Mouse (Mus musculus): ENCODE results near the gene Gars. TPM values are rescaled to one million over a fixed set of nuclear protein-coding genes. Genes with fewer than 3 reads are reported as not detected.

Gars gene
- total RNA-seq, 2 experiments from 2014 or later, result 58.9 to 64.3 TPM

GRCm38 (mm10) chr6:55081379-55081778, 43.6 kb downstream of the Gars start:
- DNase-seq, result no peak
- intact Hi-C loops (cut with DNase I; ENCODE audit: low total_unique reads), result no loop called here

- intact Hi-C loops (cut with DNase I; ENCODE audit: low total_unique reads), result no loop called here
- DNase-seq, result no peak
These were observed 44.6 kb downstream of the Gars start for GRCm38 (mm10) chr6:55082261-55083051.

DNA sequence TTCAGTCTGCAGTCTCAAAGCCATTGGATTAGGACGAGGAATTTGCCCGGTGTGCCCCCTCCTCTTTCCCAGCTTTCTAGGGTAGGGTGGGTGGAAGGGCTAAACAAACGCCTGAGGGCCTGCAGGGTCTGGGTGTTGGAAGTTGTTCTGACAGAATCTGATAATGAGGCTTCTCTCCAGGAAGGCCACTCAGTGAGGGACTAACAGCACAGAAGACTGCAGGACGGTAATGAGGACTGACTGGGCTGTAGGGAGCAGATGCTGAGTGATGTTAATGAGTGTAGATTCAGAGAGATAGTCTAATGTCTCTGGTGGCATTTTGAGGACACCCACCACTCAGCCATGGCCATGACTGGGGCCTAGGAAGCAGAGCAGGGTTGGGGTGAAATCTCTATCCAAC, 49.5 kb downstream of the Gars start:
- intact Hi-C loops (cut with DNase I; ENCODE audit: low total_unique reads), result loop anchor here (5.0 kb wide), 1 partner anchor 80 kb away; no protein-coding TSS in a partner anchor
- DNase-seq, result no peak

- DNase-seq, result no peak
- intact Hi-C loops (cut with DNase I; ENCODE audit: low total_unique reads), result no loop called here
These were observed 52.8 kb downstream of the Gars start for GRCm38 (mm10) chr6:55090639-55091038.

DNA sequence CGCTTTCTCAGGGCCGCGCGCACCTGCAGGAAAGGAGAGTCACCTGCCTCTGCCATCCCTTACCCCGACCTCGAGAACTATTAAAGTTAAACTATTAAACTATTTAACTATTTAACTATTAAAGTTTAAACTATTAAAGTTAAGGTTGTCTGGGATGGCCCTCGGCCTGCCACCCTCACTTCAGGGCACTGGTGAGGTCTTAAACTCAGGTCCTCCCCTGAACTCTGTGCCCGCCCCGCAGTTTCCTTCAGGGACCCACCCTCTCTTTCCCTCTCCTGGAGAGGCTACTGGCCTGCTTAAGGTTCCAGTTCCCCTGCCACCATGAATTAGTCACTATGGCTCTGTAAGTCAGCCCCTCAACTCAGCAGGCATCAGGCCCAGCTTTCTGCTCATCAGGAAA, 53.6 kb downstream of the Gars start:
- no peak for DNase-seq
- intact Hi-C loops (cut with DNase I; ENCODE audit: low total_unique reads), result no loop called here

- DNase-seq, result no peak
- intact Hi-C loops (cut with DNase I; ENCODE audit: low total_unique reads), result no loop called here
These were observed 55.8 kb downstream of the Gars start for GRCm38 (mm10) chr6:55093431-55094146.

GRCm38 (mm10) chr6:55098030-55098429, 60.2 kb downstream of the Gars start:
- no peak for DNase-seq

DNA sequence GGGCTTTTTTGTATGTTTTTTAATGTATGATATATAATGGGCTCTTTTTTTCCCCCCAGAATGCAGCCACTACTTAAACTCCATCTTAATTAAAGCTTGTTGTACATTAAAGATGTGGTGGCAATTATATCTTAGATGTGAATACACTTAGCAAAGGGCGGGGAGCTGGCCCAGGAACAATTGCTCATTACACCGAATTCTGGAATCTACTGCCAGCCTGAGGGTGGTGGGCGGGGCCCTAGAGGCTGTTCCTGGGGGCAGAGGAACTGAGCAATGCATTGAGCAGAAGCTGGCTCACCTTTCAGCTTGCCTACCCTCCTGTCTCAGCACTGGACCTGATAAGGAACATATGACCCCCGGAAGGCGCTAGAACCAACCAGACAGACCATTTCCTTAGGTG, 60.8 kb downstream of the Gars start:
- intact Hi-C loops (cut with DNase I; ENCODE audit: low total_unique reads), result no loop called here
- DNase-seq, result no peak

More at GRCm38 (mm10) chr6:55098030-55098429, 60.2 kb downstream of the Gars start:
- intact Hi-C loops (cut with DNase I; ENCODE audit: low total_unique reads), result no loop called here

DNA sequence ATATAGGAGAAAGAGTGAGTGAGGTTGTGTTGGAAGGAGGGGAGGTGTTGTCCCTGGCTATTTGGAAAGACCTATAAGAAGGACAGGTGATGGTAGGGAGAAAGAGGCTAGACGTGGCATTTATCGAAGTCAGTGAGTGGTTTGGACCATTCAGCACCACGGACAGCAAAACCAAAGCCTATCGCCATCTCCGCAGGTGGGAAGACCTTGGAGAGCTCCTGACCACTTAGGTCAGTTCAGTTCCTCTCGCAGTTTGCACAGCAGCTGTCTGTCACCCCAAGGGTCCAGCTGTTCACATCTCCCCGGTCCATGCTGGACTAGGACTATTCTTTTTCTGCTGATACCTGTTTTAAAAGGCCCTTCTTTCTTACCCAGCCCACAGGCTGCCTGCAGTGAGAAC, 70.6 kb downstream of the Gars start:
- peak; percentile 37 for DNase-seq
- intact Hi-C loops (cut with DNase I; ENCODE audit: low total_unique reads), result no loop called here

GRCm38 (mm10) chr6:55117325-55118109, 79.7 kb downstream of the Gars start:
- DNase-seq, result peak; percentile 17
- intact Hi-C loops (cut with DNase I; ENCODE audit: low total_unique reads), result no loop called here

- intact Hi-C loops (cut with DNase I; ENCODE audit: low total_unique reads), result no loop called here
- DNase-seq, result peak; percentile 31
These were observed 85.2 kb downstream of the Gars start for GRCm38 (mm10) chr6:55123056-55123455.

- intact Hi-C loops (cut with DNase I; ENCODE audit: low total_unique reads), result no loop called here
- no peak for DNase-seq
These were observed 88.8 kb downstream of the Gars start for GRCm38 (mm10) chr6:55126576-55126975.

DNA sequence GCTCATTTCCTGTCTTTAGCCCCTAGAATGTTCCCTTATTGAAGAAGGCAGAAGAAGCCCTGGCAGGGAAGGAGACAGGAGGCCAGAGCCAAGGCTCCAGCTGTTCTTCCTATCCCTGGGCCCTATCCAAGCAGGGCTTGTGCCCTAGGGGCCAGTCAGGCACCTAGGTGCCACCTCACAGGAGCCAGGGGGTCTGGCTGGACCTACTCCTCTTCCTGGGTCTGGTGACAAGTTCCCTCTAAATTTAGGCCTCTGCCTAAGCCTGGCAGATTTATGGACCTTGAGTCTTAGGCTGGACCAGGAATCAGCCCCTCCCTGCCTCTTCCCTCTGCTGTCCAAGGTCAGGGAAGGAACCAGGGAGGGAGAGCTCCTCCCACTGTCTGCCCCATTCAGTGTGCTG, 90.6 kb downstream of the Gars start:
- peak; percentile 18 for DNase-seq
- intact Hi-C loops (cut with DNase I; ENCODE audit: low total_unique reads), result no loop called here

Other genes with a start within 250 kb of the Gars start
- 1 to 10 TPM; 8.1 to 9.6 TPM for gene Znrf2, start 221.1 kb upstream of the Gars start, total RNA-seq (2021)
- gene Nod1, start 65.4 kb upstream of the Gars start, total RNA-seq (2021), result 1 to 10 TPM; 6.3 to 8.2 TPM
- gene Ggct, start 45.1 kb upstream of the Gars start, total RNA-seq (2021), result 1 to 10 TPM; 7.3 to 8.0 TPM
- 1 to 10 TPM; 5.9 to 9.3 TPM for gene Crhr2, start 95.0 kb downstream of the Gars start, total RNA-seq (2021)
- 1 to 10 TPM in 1 of 2 experiments, under 1 TPM in 1; 0.72 to 1.4 TPM for gene Inmt, start 137.0 kb downstream of the Gars start, total RNA-seq (2021)
- 1 to 10 TPM; 2.6 to 3.7 TPM for gene Mindy4, start 165.4 kb downstream of the Gars start, total RNA-seq (2021)

Data from gastrocnemius, postnatal 14 days (tissue).